Mouse (Mus musculus) heart, embryonic 15.5 days (tissue): ENCODE measurements around the gene Pip4p1. TPM values are rescaled to one million over a fixed set of nuclear protein-coding genes. Genes with fewer than 3 reads are reported as not detected.
"Not testable (repeated sequence)": the region's sequence is repeated elsewhere in the genome, so short reads cannot be mapped to it uniquely, and the experiment has no call there.

Experiments used
- ATAC-seq: fragments of 200-750 bp; cut with Nextera tagmentation; replicated peaks from 2 replicates; pipeline ENCODE4 v1.8.0; 2017; ENCODE audit warnings: low read depth, moderate TSS enrichment; ENCODE audit not compliant: insufficient number of reproducible peaks, insufficient read depth, low FRiP score
- H3K27ac ChIP-seq: fragments of 300-500 bp; sonication (generic); 2 replicates; pipeline ENCODE4 v1.5.1; 2015; ENCODE audit warnings: mild to moderate bottlenecking, inconsistent platforms
- H3K27me3 ChIP-seq: fragments of 300-500 bp; sonication (generic); 2 replicates; pipeline ENCODE4 v1.6.1; 2015; ENCODE audit warnings: inconsistent platforms
- H3K36me3 ChIP-seq: fragments of 300-500 bp; sonication (generic); 2 replicates; pipeline ENCODE4 v1.6.1; 2015; ENCODE audit warnings: mild to moderate bottlenecking, inconsistent platforms
- H3K4me1 ChIP-seq: fragments of 300-500 bp; sonication (generic); replicated peaks from 2 replicates; pipeline ENCODE4 v1.6.1; 2015; ENCODE audit warnings: inconsistent platforms
- H3K4me2 ChIP-seq: fragments of 300-500 bp; sonication (generic); 2 replicates; pipeline ENCODE4 v1.6.1; 2015; ENCODE audit warnings: inconsistent platforms, mild to moderate bottlenecking, moderate library complexity
- H3K4me3 ChIP-seq: fragments of 300-500 bp; sonication (generic); 2 replicates; pipeline ENCODE4 v1.5.1; 2015; ENCODE audit warnings: mild to moderate bottlenecking, inconsistent platforms
- H3K9ac ChIP-seq: fragments of 300-500 bp; sonication (generic); 2 replicates; pipeline ENCODE4 v1.6.1; 2015; ENCODE audit warnings: mild to moderate bottlenecking, inconsistent platforms
- H3K9me3 ChIP-seq: fragments of 300-500 bp; sonication (generic); replicated peaks from 2 replicates; pipeline ENCODE4 v1.6.1; 2016; ENCODE audit warnings: inconsistent platforms
- WGBS: fragments of 180-500 bp; shearing (Covaris S2); methylation state at CpG from one replicate; pipeline ENCODE4 v1.1.7; 2015; ENCODE audit warnings: mixed read lengths; 5-methylcytosine and 5-hydroxymethylcytosine counted together
- polyA plus RNA-seq: library from polyadenylated mRNA; unstranded; fragments of >200 nt; fragmentation: Nextera tagmentation; extraction: Ambion mirVana; gene quantifications from 2 replicates; pipeline ENCODE4 v1.2.1, GENCODE M21; 2015

Gene Pip4p1
- polyA plus RNA-seq, 1 experiment from 2014 or later = 29.8 TPM

DNA sequence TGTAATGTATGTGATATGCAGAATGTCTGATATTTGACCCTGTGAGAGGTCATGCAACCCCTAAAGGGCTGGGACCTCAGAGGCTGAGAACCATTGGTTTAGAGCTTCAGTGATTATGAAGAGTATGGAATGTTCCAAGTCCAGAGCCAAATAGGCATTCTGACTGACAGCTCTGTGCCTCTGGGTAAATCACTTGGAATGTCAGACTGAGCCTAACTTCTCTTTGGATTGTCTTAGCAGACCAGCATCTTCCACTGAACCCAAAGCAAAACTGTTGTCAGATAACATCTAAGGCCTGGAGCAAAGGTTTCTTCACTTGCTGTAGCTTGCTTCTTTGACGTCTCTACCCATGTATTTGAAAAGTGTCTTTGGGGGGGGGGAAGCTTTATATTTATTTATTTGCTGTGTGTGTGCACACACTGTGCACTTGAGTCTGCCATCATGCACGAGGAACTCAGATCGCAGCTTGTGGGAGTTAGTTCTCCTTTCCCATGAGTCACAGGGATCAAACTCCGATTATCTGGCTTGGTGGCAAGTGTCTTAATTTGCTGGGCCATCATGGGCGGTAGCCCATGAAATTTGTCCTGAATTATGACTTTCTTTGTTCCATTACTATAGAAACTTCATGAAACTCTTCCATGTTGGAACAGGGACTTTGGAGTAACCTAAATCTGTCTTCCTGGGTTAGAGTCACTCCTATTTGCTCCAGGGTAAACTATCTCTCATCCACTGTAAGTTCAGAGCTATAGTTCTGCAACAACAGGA is 37.7 kb upstream of the Pip4p1 start:
- Histone ChIP-seq H3K27ac (no peak overlapping the region), H3K27me3 (no peaks in the 10 kb centered on the region), H3K36me3 (no peaks in the 10 kb centered on the region), H3K4me1 (peaks cover 4% of the 10 kb centered on the region), H3K4me3 (no peak overlapping the region), H3K9me3 (no peaks in the 10 kb centered on the region), H3K4me2 (no peak overlapping the region), H3K9ac (no peak overlapping the region)
- no peak for ATAC-seq
- WGBS = 84% methylated on average over 5 of the region's 5 CpGs

DNA sequence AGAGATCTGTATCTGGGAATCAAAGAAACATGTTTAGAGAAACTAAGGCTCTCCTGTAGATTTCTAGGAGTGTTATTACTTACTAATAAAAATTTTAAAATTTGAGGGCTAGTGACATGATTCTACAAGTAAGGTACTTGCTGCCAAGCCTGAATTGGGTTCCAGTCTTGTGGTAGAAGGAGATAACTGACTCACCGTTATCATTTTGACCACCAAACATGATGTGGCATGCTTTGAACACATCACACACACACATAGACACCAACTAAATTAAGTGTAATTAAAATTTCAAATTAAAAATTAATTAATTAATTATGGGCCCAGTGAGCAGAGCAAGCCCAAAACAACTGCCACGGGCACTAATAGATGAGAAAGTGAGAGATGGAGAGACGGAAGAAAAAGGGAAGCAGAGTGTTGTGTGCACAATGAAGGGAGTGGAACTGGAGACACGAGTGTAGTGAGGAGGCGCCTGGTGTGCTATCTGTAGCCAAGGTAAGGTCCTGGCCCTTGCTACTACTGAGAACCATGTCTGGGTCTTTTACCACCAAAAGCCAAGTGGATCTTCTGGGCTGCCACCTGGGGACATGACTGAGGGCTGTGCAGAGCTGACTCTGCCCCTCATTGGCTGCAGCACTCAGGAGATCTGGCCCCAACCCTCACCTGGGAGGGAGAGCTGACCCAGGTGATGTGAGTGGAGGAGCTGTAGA is 27.8 kb upstream of the Pip4p1 start:
- not testable (repeated sequence) for H3K4me1 ChIP-seq, H3K9ac ChIP-seq, H3K4me3 ChIP-seq, H3K27ac ChIP-seq, H3K27me3 ChIP-seq, H3K36me3 ChIP-seq, H3K4me2 ChIP-seq, H3K9me3 ChIP-seq, ATAC-seq
- WGBS = 87% methylated on average over 5 of the region's 5 CpGs

DNA sequence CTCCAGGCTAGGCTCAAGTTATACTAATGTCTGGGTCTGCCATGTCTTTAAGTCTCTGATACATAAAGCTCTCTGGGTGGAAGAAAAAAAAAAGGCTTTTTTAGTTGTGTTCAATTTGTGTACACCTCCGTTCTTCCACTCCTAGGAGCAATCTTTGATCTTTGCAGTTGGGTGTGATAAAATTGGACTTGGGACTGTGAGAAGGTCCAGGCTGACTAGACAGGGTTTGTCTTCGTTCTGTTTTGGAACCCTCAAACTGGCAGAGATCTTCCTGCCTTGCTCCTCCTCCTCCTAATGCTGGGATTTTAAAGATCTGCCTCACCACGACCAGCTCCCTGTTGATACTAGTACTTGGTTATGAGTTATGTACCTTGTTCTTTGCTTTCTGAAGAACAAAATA is 26.5 kb upstream of the Pip4p1 start:
- H3K4me2 ChIP-seq, H3K27ac ChIP-seq, H3K9me3 ChIP-seq, H3K4me1 ChIP-seq, H3K9ac ChIP-seq, H3K27me3 ChIP-seq, H3K36me3 ChIP-seq, ATAC-seq, H3K4me3 ChIP-seq: not testable (repeated sequence)
- WGBS = 68% methylated on average over 3 of the region's 3 CpGs

DNA sequence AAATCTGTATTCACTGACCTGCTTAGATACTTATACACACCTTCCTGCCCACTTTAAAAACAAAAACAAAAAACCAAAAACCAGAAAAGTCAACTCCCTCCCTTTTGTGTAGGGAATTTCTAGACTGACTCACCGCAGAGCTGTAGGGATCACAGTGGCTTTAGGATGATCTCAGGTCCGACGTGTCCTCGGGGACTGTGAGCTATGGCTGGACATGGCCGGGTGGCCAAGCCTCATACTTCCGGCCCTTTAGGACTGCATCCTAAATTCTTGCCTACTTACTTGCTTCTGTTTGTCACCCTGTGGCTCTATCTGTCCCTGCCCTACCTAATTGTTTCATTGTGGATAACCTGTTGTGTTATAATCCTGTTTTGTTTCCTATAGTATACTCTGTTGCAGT is 26.1 kb upstream of the Pip4p1 start:
- not testable (repeated sequence) for H3K27ac ChIP-seq, H3K4me1 ChIP-seq, H3K36me3 ChIP-seq, ATAC-seq, H3K4me3 ChIP-seq, H3K9me3 ChIP-seq, H3K9ac ChIP-seq, H3K27me3 ChIP-seq
- 84% methylated on average over 6 of the region's 6 CpGs for WGBS
- peak overlapping the region; percentile 59 for H3K4me2 ChIP-seq

- not testable (repeated sequence) for H3K9ac ChIP-seq, H3K9me3 ChIP-seq, H3K27ac ChIP-seq, H3K27me3 ChIP-seq, H3K36me3 ChIP-seq, H3K4me1 ChIP-seq
- 5% methylated on average over 19 of the region's 19 CpGs for WGBS
- ATAC-seq = peak; percentile 81
- H3K4me3 ChIP-seq = peak within 1 kb of the TSS; percentile 35
- peak within 1 kb of the TSS; percentile 59 for H3K4me2 ChIP-seq
Observed at GRCm38 (mm10) chr14:50955942-50956508, 25.4 kb upstream of the Pip4p1 start, which contains the start of gene Pnp2. Gene Pnp2 (plus strand): TSS chr14:50955992.

GRCm38 (mm10) chr14:50955487-50955886 is 24.8 kb upstream of the Pip4p1 start:
- H3K4me3 ChIP-seq = no peak overlapping the region
- peaks cover 9% of the 10 kb centered on the region for H3K36me3 ChIP-seq
- 83% methylated on average over 10 of the region's 10 CpGs for WGBS
- no peak overlapping the region for H3K9ac ChIP-seq
- peaks cover 3% of the 10 kb centered on the region; the same call in 1 of the 2 replicates for H3K4me1 ChIP-seq
- H3K27me3 ChIP-seq = no peaks in the 10 kb centered on the region
- no peak for ATAC-seq
- H3K27ac ChIP-seq = no peak overlapping the region
- H3K9me3 ChIP-seq = no peaks in the 10 kb centered on the region
- peak overlapping the region; percentile 59; the same call in 1 of the 2 replicates for H3K4me2 ChIP-seq

DNA sequence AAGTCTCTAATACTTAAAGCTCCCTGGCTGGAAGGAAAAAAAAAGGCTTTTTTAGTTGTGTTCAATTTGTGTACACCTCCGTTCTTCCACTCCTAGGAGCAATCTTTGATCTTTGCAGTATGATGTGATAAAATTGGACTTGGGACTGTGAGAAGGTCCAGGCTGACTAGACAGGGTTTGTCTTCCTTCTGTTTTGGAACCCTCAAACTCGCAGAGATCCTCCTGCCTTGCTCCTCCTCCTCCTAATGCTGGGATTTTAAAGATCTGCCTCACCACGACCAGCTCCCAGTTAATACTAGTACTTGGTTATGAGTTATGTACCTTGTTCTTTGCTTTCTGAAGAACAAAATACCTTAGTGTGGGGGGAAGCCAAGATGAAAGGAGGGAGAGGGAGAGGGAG is 14.9 kb upstream of the Pip4p1 start:
- Histone ChIP-seq H3K4me1 (peaks cover 10% of the 10 kb centered on the region), H3K9ac (peak overlapping the region; percentile 45), H3K27ac (peak overlapping the region; percentile 93; the same call in 1 of the 2 replicates), H3K4me2 (peak overlapping the region; percentile 60), H3K4me3 (peak overlapping the region; percentile 61)
- WGBS = 25% methylated on average over 3 of the region's 3 CpGs
- H3K9me3 ChIP-seq, H3K36me3 ChIP-seq, ATAC-seq, H3K27me3 ChIP-seq: not testable (repeated sequence)

DNA sequence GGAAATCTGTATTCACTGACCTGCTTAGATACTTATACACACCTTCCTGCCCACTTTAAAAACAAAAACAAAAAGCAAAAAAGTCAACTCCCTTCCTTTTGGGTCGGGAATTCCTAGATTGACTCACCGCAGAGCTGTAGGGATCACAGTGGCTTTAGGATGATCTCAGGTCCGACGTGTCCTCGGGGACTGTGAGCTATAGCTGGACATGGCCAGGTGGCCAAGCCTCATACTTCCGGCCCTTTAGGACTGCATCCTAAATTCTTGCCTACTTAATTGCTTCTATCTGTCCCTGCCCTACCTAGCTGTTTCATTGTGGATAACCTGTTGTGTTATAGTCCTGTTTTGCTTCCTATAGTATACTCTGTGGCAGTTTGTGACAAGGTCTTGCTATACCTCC is 14.4 kb upstream of the Pip4p1 start:
- H3K27ac ChIP-seq = peak overlapping the region; percentile 93
- not testable (repeated sequence) for H3K9me3 ChIP-seq, H3K27me3 ChIP-seq, H3K36me3 ChIP-seq, ATAC-seq
- H3K4me2 ChIP-seq = peak overlapping the region; percentile 60
- peak overlapping the region; percentile 45 for H3K9ac ChIP-seq
- peak overlapping the region; percentile 61 for H3K4me3 ChIP-seq
- WGBS = 11% methylated on average over 6 of the region's 6 CpGs
- H3K4me1 ChIP-seq = peaks cover 10% of the 10 kb centered on the region

- Histone ChIP-seq H3K4me1 (peaks cover 10% of the 10 kb centered on the region), H3K27ac (peak overlapping the region; percentile 93), H3K4me2 (peak overlapping the region; percentile 60), H3K9ac (peak overlapping the region; percentile 45), H3K4me3 (peak overlapping the region; percentile 61)
- under 1% methylated on average over 15 of the region's 15 CpGs for WGBS
- not testable (repeated sequence) for H3K27me3 ChIP-seq, H3K36me3 ChIP-seq, H3K9me3 ChIP-seq
- ATAC-seq = peak; percentile 95
Observed at GRCm38 (mm10) chr14:50944668-50945033, 14.0 kb upstream of the Pip4p1 start.

GRCm38 (mm10) chr14:50943932-50944667 is 13.4 kb upstream of the Pip4p1 start, which contains the start of gene Gm49342:
Gene Gm49342 (plus strand): TSS chr14:50944517.
- peaks cover 10% of the 10 kb centered on the region for H3K4me1 ChIP-seq
- H3K9ac ChIP-seq = peak within 1 kb of the TSS; percentile 45
- peak within 1 kb of the TSS; percentile 60 for H3K4me2 ChIP-seq
- WGBS = 13% methylated on average over 31 of the region's 31 CpGs
- ATAC-seq = peak; percentile 96
- no peaks in the 10 kb centered on the region for H3K27me3 ChIP-seq
- no peaks in the 10 kb centered on the region for H3K9me3 ChIP-seq
- H3K36me3 ChIP-seq = no peaks in the 10 kb centered on the region
- H3K27ac ChIP-seq = peak within 1 kb of the TSS; percentile 93
- H3K4me3 ChIP-seq = peak within 1 kb of the TSS; percentile 61

DNA sequence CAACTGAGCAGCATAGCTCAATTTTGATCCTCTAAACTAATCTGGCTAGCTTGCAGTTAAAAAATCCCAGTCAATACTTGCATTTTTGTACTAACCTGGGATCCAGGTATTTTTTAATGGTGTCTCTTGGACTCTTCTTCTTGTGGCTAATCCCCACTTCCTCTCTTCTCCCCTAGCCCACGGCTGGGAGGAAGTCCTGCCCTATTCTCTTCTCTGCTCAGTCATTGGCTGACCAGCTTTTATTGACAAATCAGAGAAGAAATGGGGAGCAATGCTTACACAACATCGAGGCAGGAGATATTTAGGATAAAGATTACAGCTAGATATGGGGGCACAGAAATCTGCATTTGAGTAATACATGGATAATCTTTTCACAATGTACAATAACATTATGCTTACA is 8.3 kb upstream of the Pip4p1 start:
- Histone ChIP-seq H3K4me2 (no peak overlapping the region), H3K27me3 (no peaks in the 10 kb centered on the region), H3K4me3 (no peak overlapping the region), H3K36me3 (no peaks in the 10 kb centered on the region), H3K27ac (no peak overlapping the region), H3K9ac (no peak overlapping the region), H3K9me3 (no peaks in the 10 kb centered on the region), H3K4me1 (peaks cover 2% of the 10 kb centered on the region)
- no peak for ATAC-seq
- 21% methylated on average over 2 of the region's 2 CpGs for WGBS
